Mouse (Mus musculus) cerebellum, adult 9-11 months (tissue): ENCODE measurements around the gene Bcam.
A peak's percentile ranks its signal among the peaks of the same experiment; 100 is the strongest.

Source experiments
- DNase-seq: peaks from one replicate; pipeline ENCODE4 v3.0.0; 2022

Gene Bcam

GRCm38 (mm10) chr7:19751070-19751383 is 19.8 kb downstream of the Bcam start:
- no peak for DNase-seq

- peak; percentile 57 for DNase-seq
Measured at GRCm38 (mm10) chr7:19750217-19751069, 20.4 kb downstream of the Bcam start, which contains the start of gene Nectin2. Gene Nectin2, minus strand, starts transcription at chr7:19750483.

- peak; percentile 79 for DNase-seq
Measured at GRCm38 (mm10) chr7:19749389-19750216, 21.2 kb downstream of the Bcam start.

GRCm38 (mm10) chr7:19748219-19749195 is 22.3 kb downstream of the Bcam start:
- no peak for DNase-seq

GRCm38 (mm10) chr7:19747420-19748218 is 23.2 kb downstream of the Bcam start:
- DNase-seq: no peak

GRCm38 (mm10) chr7:19746426-19747201 is 24.2 kb downstream of the Bcam start:
- DNase-seq: no peak

GRCm38 (mm10) chr7:19745971-19746370 is 24.8 kb downstream of the Bcam start:
- DNase-seq: no peak

- no peak for DNase-seq
Measured at GRCm38 (mm10) chr7:19744590-19745385, 26.0 kb downstream of the Bcam start.

- no peak for DNase-seq
Measured at GRCm38 (mm10) chr7:19743791-19744190, 27.0 kb downstream of the Bcam start.

GRCm38 (mm10) chr7:19742468-19742867 is 28.3 kb downstream of the Bcam start:
- DNase-seq: no peak

GRCm38 (mm10) chr7:19741329-19742031 is 29.3 kb downstream of the Bcam start:
- no peak for DNase-seq

GRCm38 (mm10) chr7:19740269-19740668 is 30.5 kb downstream of the Bcam start:
- DNase-seq: no peak

- DNase-seq: no peak
Measured at GRCm38 (mm10) chr7:19738771-19739170, 32.0 kb downstream of the Bcam start.

GRCm38 (mm10) chr7:19736389-19737057 is 34.3 kb downstream of the Bcam start:
- no peak for DNase-seq

- DNase-seq: no peak
Measured at GRCm38 (mm10) chr7:19734178-19734666, 36.6 kb downstream of the Bcam start.

- no peak for DNase-seq
Measured at GRCm38 (mm10) chr7:19726541-19726940, 44.3 kb downstream of the Bcam start.

GRCm38 (mm10) chr7:19724167-19724566 is 46.6 kb downstream of the Bcam start:
- DNase-seq: no peak

GRCm38 (mm10) chr7:19722754-19723195 is 48.0 kb downstream of the Bcam start:
- DNase-seq: no peak

- peak; percentile 44 for DNase-seq
Measured at GRCm38 (mm10) chr7:19719200-19719599, 51.6 kb downstream of the Bcam start.
